11 mouse cellular contexts compared by ENCODE assay signal in genomic region chr1:167928060-167928467, GRCm38 (mm10).
A peak's percentile ranks its signal among the peaks of the same experiment; 100 is the strongest.
DNase-seq lines count a peak whose midpoint lies in the region; ATAC-seq and TF ChIP-seq lines count a peak whose summit lies in the region.
"Had no signal": no experiment of that assay in that cellular context is flagged by ENCODE, and none has a peak within 500 bp of the region (broad histone marks: within the 10 kb centered on the region; RNA-seq: fewer than 3 reads in every experiment).

No protein-coding gene starts in this region.

- H3K4me2 ChIP-seq in forebrain, postnatal 0 days (ENCODE audit: low read depth) = no peak overlapping the region
- H3K4me2 ChIP-seq in midbrain, embryonic 15.5 days = no peak overlapping the region
- H3K4me2 ChIP-seq: embryonic facial prominence, embryonic 15.5 days; heart, embryonic 12.5 days had no signal

- intact Hi-C loops in left cerebral cortex, adult 2 months (cut with DNase I) = no loop called here
- intact Hi-C loops in left cerebral cortex, postnatal 14 days (cut with DNase I) = no loop called here

- ATAC-seq in forebrain, postnatal 0 days = no peak
- ATAC-seq in midbrain, embryonic 15.5 days (replicated peaks) = peak; percentile 57

- no peak overlapping the region for H3K4me3 ChIP-seq in left cerebral cortex, adult 2 months
- no peak overlapping the region for H3K4me3 ChIP-seq in forebrain, postnatal 0 days (ENCODE audit: low read depth, low read length)
- no peak overlapping the region for H3K4me3 ChIP-seq in midbrain, embryonic 15.5 days
- H3K4me3 ChIP-seq: embryonic facial prominence, embryonic 15.5 days; heart, embryonic 12.5 days had no signal

- H3K27ac ChIP-seq in left cerebral cortex, adult 2 months = no peak overlapping the region
- H3K27ac ChIP-seq in forebrain, postnatal 0 days (ENCODE audit: low read depth, low read length) = no peak overlapping the region
- no peak overlapping the region for H3K27ac ChIP-seq in midbrain, embryonic 15.5 days
- H3K27ac ChIP-seq: embryonic facial prominence, embryonic 15.5 days had no signal

- no peaks in the 10 kb centered on the region for H3K9me3 ChIP-seq in forebrain, postnatal 0 days (ENCODE audit: low read length)
- no peaks in the 10 kb centered on the region for H3K9me3 ChIP-seq in midbrain, embryonic 15.5 days
- H3K9me3 ChIP-seq: embryonic facial prominence, embryonic 15.5 days; heart, embryonic 12.5 days had no signal

- no peaks in the 10 kb centered on the region; the same call in 1 of the 2 replicates for H3K27me3 ChIP-seq in forebrain, postnatal 0 days (ENCODE audit: insufficient read depth, low read length)
- no peaks in the 10 kb centered on the region for H3K27me3 ChIP-seq in midbrain, embryonic 15.5 days (replicated peaks)

- H3K9ac ChIP-seq in forebrain, postnatal 0 days = no peak overlapping the region
- no peak overlapping the region for H3K9ac ChIP-seq in midbrain, embryonic 15.5 days
- H3K9ac ChIP-seq: embryonic facial prominence, embryonic 15.5 days; heart, embryonic 12.5 days had no signal

- TF ChIP-seq POLR2A in brain, embryonic 14.5 days (IDR thresholded peaks at IDR 0.05; ENCODE audit: borderline replicate concordance, extremely low read depth, insufficient read depth, insufficient read length, poor library complexity, severe bottlenecking) = no peak

- WGBS in forebrain, postnatal 0 days = 12% methylated on average over 4 of the region's 4 CpGs
- 23% methylated on average over 4 of the region's 4 CpGs for WGBS in midbrain, embryonic 15.5 days

- TF ChIP-seq CTCF in left cerebral cortex, adult 2 months (IDR thresholded peaks at IDR 0.05) = peak; percentile 33
- peak; percentile 56; the same call in 1 of the 2 replicates for TF ChIP-seq CTCF in brain, embryonic 14.5 days (IDR thresholded peaks at IDR 0.05; ENCODE audit: borderline replicate concordance, extremely low read depth, insufficient read depth, insufficient read length)
- peak; percentile 53 for TF ChIP-seq CTCF in forebrain, postnatal 0 days (IDR thresholded peaks at IDR 0.05; ENCODE audit: low read depth)

- H3K36me3 ChIP-seq in forebrain, postnatal 0 days (ENCODE audit: insufficient read depth) = no peaks in the 10 kb centered on the region
- H3K36me3 ChIP-seq in midbrain, embryonic 15.5 days (replicated peaks) = no peaks in the 10 kb centered on the region
- H3K36me3 ChIP-seq: embryonic facial prominence, embryonic 15.5 days; heart, embryonic 12.5 days had no signal

- H3K4me1 ChIP-seq in forebrain, postnatal 0 days (ENCODE audit: insufficient read depth) = no peaks in the 10 kb centered on the region
- peaks cover 7% of the 10 kb centered on the region for H3K4me1 ChIP-seq in midbrain, embryonic 15.5 days

- no peak for DNase-seq in left cerebral cortex, adult 2 months (ENCODE audit: extremely low spot score in 1 of 2, low spot score in 2 of 2)
- DNase-seq in left cerebral cortex, postnatal 14 days (ENCODE audit: low spot score in 2 of 2) = no peak
- DNase-seq in brain, embryonic 14.5 days (ENCODE audit: low read depth) = peak; percentile 81
- no peak for DNase-seq in forebrain, postnatal 0 days
- DNase-seq in layer of hippocampus, adult 9-11 months = no peak
- no peak for DNase-seq in ovary, postnatal 14 days (ENCODE audit: low spot score)
- DNase-seq: lung, postnatal 4 days; thymus, postnatal 36 days had no signal
